Mouse (Mus musculus) G1E (cell line): ENCODE results near the gene Entpd7.

Experiments used
- CTCF ChIP-seq: IDR thresholded peaks from 2 replicates; pipeline ENCODE4 v1.5.1; 2012; ENCODE audit warnings: low read depth, low read length, inconsistent platforms, mixed read lengths
- GATA1 ChIP-seq: IDR thresholded peaks from 2 replicates; pipeline ENCODE4 v1.6.1; 2012; ENCODE audit warnings: borderline replicate concordance, low read length, inconsistent platforms, mixed read lengths
- GATA2 ChIP-seq: IDR thresholded peaks from 2 replicates; pipeline ENCODE4 v1.6.1; 2012; ENCODE audit warnings: low read depth, low read length, inconsistent platforms, borderline replicate concordance
- TAL1 ChIP-seq: conservative IDR thresholded peaks from 2 replicates; pipeline ENCODE4 v1.6.1; 2012; ENCODE audit warnings: low read depth, low read length, inconsistent platforms, mixed read lengths

GRCm38 (mm10) chr19:43730037-43730428, 40.6 kb downstream of the Entpd7 start:
- TF ChIP-seq CTCF (no peak), TAL1 (no peak), GATA2 (no peak), GATA1 (no peak)
